Mouse (Mus musculus) myocyte (in vitro differentiated cells): ENCODE data around the gene Ttll12. TPM values are rescaled to one million over a fixed set of nuclear protein-coding genes. Genes with fewer than 3 reads are reported as not detected.

Experiments
- H3K27me3 ChIP-seq: one replicate; pipeline ENCODE4 v1.6.1; 2011; ENCODE audit not compliant: control insufficient read depth, insufficient read depth, insufficient read length
- H3K36me3 ChIP-seq: one replicate; pipeline ENCODE4 v1.6.1; 2011; ENCODE audit not compliant: control insufficient read depth, insufficient read depth
- H3K4me2 ChIP-seq: one replicate; pipeline ENCODE4 v1.6.1; 2011; ENCODE audit warnings: low read depth, control low read depth
- H3K4me3 ChIP-seq: one replicate; pipeline ENCODE4 v1.5.1; 2011; ENCODE audit warnings: mild to moderate bottlenecking, control low read depth, moderate library complexity
- H3K79me2 ChIP-seq: one replicate; pipeline ENCODE4 v1.6.1; 2011; ENCODE audit not compliant: control insufficient read depth, insufficient read depth
- H3ac ChIP-seq: one replicate; pipeline ENCODE4 v1.6.1; 2011; ENCODE audit not compliant: control insufficient read depth, insufficient read length
- CEBPB ChIP-seq: IDR thresholded peaks from 2 replicates; pipeline ENCODE4 v1.6.1; 2011; ENCODE audit warnings: mild to moderate bottlenecking, moderate library complexity; ENCODE audit not compliant: poor library complexity, insufficient read depth, severe bottlenecking
- E2F4 ChIP-seq: IDR thresholded peaks from one replicate; pipeline ENCODE4 v1.6.1; 2011; ENCODE audit warnings: mild to moderate bottlenecking, control low read depth, moderate library complexity; ENCODE audit not compliant: insufficient read depth
- MAX ChIP-seq: IDR thresholded peaks from one replicate; pipeline ENCODE4 v1.6.1; 2011; ENCODE audit warnings: low read depth, mild to moderate bottlenecking, control low read depth
- MYOD1 ChIP-seq, 3 experiments: IDR thresholded peaks; one replicate each; pipeline ENCODE4 v1.6.1; 2011; ENCODE audit warnings: control low read depth in 2 of 3, low read depth in 2 of 3, mild to moderate bottlenecking in 2 of 3, moderate library complexity in 1 of 3; ENCODE audit not compliant: insufficient read length in 2 of 3, control insufficient read depth in 1 of 3
- MYOG ChIP-seq, 3 experiments: IDR thresholded peaks; one replicate each; pipeline ENCODE4 v1.6.1; 2011; ENCODE audit warnings: control low read depth in 2 of 3, low read depth in 2 of 3, mild to moderate bottlenecking in 2 of 3; ENCODE audit not compliant: insufficient read length in 2 of 3, control insufficient read depth in 1 of 3, insufficient read depth in 1 of 3
- POLR2A ChIP-seq: IDR thresholded peaks from one replicate; pipeline ENCODE4 v1.6.1; 2011; ENCODE audit warnings: low read depth, mild to moderate bottlenecking, control low read depth, moderate library complexity; ENCODE audit not compliant: insufficient read length
- POLR2AphosphoS2 ChIP-seq: IDR thresholded peaks from one replicate; pipeline ENCODE4 v1.6.1; 2011; ENCODE audit warnings: low read depth, control low read depth; ENCODE audit not compliant: insufficient read length
- REST ChIP-seq: IDR thresholded peaks from one replicate; pipeline ENCODE4 v1.6.1; 2011; ENCODE audit warnings: mild to moderate bottlenecking, control low read depth, moderate library complexity; ENCODE audit not compliant: insufficient read depth, insufficient read length
- SRF ChIP-seq: IDR thresholded peaks from one replicate; pipeline ENCODE4 v1.6.1; 2011; ENCODE audit warnings: low read depth; ENCODE audit not compliant: control insufficient read depth, insufficient read length
- TCF12 ChIP-seq: IDR thresholded peaks from one replicate; pipeline ENCODE4 v1.6.1; 2011; ENCODE audit warnings: mild to moderate bottlenecking, control low read depth; ENCODE audit not compliant: poor library complexity, insufficient read depth, severe bottlenecking
- TCF3 ChIP-seq: IDR thresholded peaks from one replicate; pipeline ENCODE4 v1.6.1; 2011; ENCODE audit warnings: low read depth, control low read depth; ENCODE audit not compliant: insufficient read length
- USF1 ChIP-seq: IDR thresholded peaks from one replicate; pipeline ENCODE4 v1.6.1; 2011; ENCODE audit warnings: low read depth, mild to moderate bottlenecking, control low read depth, moderate library complexity
- polyA plus RNA-seq: library from polyadenylated mRNA; unstranded; fragments of >200 nt; fragmentation: generic; extraction: Trizol; gene quantifications from one replicate; pipeline ENCODE4 v1.2.1, GENCODE M21; 2012; ENCODE audit warnings: missing spikeins

Gene Ttll12
- polyA plus RNA-seq, 1 experiment = 69.6 TPM

DNA sequence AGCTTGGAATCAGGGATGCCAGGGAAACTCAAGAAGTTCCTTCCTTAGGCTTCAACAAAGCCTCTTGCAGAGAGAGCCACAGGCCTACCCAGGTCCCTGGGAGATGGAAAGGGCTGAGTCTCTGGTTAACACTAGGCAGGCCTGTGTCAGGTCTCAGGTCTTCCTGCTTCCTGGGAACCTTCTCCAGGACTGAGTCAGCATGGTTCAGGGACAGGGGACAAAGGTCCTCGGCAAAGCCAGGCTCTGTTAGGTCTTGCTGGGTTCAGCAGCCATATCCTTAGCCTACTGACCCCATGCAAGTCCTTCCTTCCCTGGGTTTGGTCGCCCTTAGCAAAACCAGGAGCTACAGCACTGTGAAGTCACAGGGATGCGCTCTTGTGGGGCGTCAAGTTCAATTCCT lies 4.1 kb downstream of the Ttll12 start:
- Histone ChIP-seq H3K79me2 (peaks cover 50% of the 10 kb centered on the region), H3ac (no peak overlapping the region), H3K4me2 (no peak overlapping the region), H3K27me3 (no peaks in the 10 kb centered on the region), H3K4me3 (no peak overlapping the region), H3K36me3 (peaks cover 23% of the 10 kb centered on the region)
- TF ChIP-seq CEBPB = no peak
- TF ChIP-seq POLR2A = no peak
- TF ChIP-seq USF1 = no peak
- TF ChIP-seq SRF = no peak
- no peak for TF ChIP-seq E2F4
- no peak for TF ChIP-seq TCF3
- TF ChIP-seq MAX = no peak
- TF ChIP-seq POLR2AphosphoS2 = no peak
- TF ChIP-seq REST = no peak
- TF ChIP-seq TCF12 = no peak
- TF ChIP-seq MYOD1 (IDR thresholded peaks at IDR 0.05; ENCODE audit: control insufficient read depth in 1 of 3, insufficient read length in 2 of 3, low read depth in 2 of 3) = no peak
- no peak for TF ChIP-seq MYOG (IDR thresholded peaks at IDR 0.05; ENCODE audit: control insufficient read depth in 1 of 3, insufficient read depth in 1 of 3, insufficient read length in 2 of 3, low read depth in 2 of 3)

GRCm38 (mm10) chr15:83584741-83585220 lies 10.2 kb downstream of the Ttll12 start:
- H3K36me3 ChIP-seq = peaks cover 28% of the 10 kb centered on the region
- TF ChIP-seq E2F4 = no peak
- TF ChIP-seq TCF3 = no peak
- TF ChIP-seq POLR2AphosphoS2 = no peak
- no peak for TF ChIP-seq MAX
- TF ChIP-seq MYOG (IDR thresholded peaks at IDR 0.05; ENCODE audit: control insufficient read depth in 1 of 3, insufficient read depth in 1 of 3, insufficient read length in 2 of 3, low read depth in 2 of 3) = no peak
- no peak for TF ChIP-seq USF1
- no peak for TF ChIP-seq SRF
- no peak for TF ChIP-seq REST
- no peak for TF ChIP-seq POLR2A
- TF ChIP-seq MYOD1 (IDR thresholded peaks at IDR 0.05; ENCODE audit: control insufficient read depth in 1 of 3, insufficient read length in 2 of 3, low read depth in 2 of 3) = no peak
- no peak for TF ChIP-seq TCF12
- TF ChIP-seq CEBPB = no peak
- peaks cover 2% of the 10 kb centered on the region for H3K79me2 ChIP-seq
- no peak overlapping the region for H3ac ChIP-seq
- no peak overlapping the region for H3K4me2 ChIP-seq
- H3K27me3 ChIP-seq = no peaks in the 10 kb centered on the region
- H3K4me3 ChIP-seq = no peak overlapping the region

DNA sequence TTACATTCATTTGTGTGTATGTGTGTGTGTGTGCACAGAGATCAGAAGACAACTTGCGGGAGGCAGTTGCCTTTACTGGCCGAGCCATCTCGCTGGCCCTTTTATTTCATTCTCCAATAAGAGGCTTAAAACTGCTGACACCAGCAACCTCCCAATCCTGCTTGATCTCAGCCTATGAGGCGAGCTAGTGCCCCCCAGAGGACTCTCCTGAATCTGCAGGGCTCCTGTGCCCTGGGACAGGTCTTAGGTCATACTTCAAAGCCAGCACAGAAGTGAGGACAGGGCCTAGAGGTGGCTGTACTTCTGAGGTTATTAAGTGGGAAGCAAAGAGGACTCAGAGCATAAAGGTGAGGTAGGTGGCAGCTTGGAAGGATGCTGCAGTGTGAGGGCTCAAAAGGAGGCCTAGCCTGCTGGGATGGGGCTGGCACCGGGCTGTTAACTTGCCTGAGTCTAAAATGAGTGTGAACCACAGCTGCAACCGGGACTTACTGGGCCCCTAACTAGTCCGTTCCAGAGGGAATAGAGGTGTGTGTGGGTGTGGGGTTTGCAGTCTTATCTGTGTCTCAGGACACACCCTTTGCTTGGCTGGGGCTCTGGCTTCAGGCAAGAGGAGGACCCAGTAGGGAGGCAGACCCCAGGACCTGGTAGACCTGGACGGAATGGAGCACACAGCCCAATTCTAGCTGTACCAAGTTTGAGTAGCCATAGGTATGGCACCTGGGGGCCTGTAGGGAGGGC lies 11.4 kb downstream of the Ttll12 start:
- H3ac ChIP-seq = no peak overlapping the region
- H3K4me3 ChIP-seq = no peak overlapping the region
- no peaks in the 10 kb centered on the region for H3K27me3 ChIP-seq
- H3K79me2 ChIP-seq = no peaks in the 10 kb centered on the region
- peak overlapping the region; percentile 36 for H3K4me2 ChIP-seq
- TF ChIP-seq MYOG (IDR thresholded peaks at IDR 0.05; ENCODE audit: control insufficient read depth in 1 of 3, insufficient read depth in 1 of 3, insufficient read length in 2 of 3, low read depth in 2 of 3) = no peak
- no peak for TF ChIP-seq TCF3
- H3K36me3 ChIP-seq = peaks cover 23% of the 10 kb centered on the region

- Histone ChIP-seq H3K4me2 (peak overlapping the region; percentile 36), H3K79me2 (no peaks in the 10 kb centered on the region), H3K4me3 (no peak overlapping the region), H3ac (no peak overlapping the region), H3K36me3 (peaks cover 20% of the 10 kb centered on the region), H3K27me3 (no peaks in the 10 kb centered on the region)
- TF ChIP-seq TCF3 (peak; percentile 51), USF1 (no peak), TCF12 (peak; percentile 67), MYOG (IDR thresholded peaks at IDR 0.05; ENCODE audit: control insufficient read depth in 1 of 3, insufficient read depth in 1 of 3, insufficient read length in 2 of 3, low read depth in 2 of 3) (peak in 2 of 3 experiments; percentile 65 to 74), MYOD1 (IDR thresholded peaks at IDR 0.05; ENCODE audit: control insufficient read depth in 1 of 3, insufficient read length in 2 of 3, low read depth in 2 of 3) (peak; percentile 99), POLR2AphosphoS2 (no peak)
These were observed 12.0 kb downstream of the Ttll12 start for GRCm38 (mm10) chr15:83582931-83583330.

GRCm38 (mm10) chr15:83576651-83577050 lies 18.3 kb downstream of the Ttll12 start:
- no peak overlapping the region for H3K4me3 ChIP-seq
- no peak overlapping the region for H3K4me2 ChIP-seq
- no peaks in the 10 kb centered on the region for H3K27me3 ChIP-seq
- H3K79me2 ChIP-seq = no peaks in the 10 kb centered on the region
- H3ac ChIP-seq = no peak overlapping the region
- peaks cover 25% of the 10 kb centered on the region for H3K36me3 ChIP-seq
- no peak for TF ChIP-seq CEBPB
- TF ChIP-seq POLR2AphosphoS2 = no peak
- no peak for TF ChIP-seq E2F4
